Mouse (Mus musculus) bone marrow macrophage, adult 2 months (primary cell): Measurements from ENCODE around the gene Pdpk1. TPM values are rescaled to one million over a fixed set of nuclear protein-coding genes. Genes with fewer than 3 reads are reported as not detected.

ENCODE experiments used
- H3K27ac ChIP-seq: 2 replicates; pipeline ENCODE4 v1.5.1; 2012; ENCODE audit warnings: low read depth, low read length; ENCODE audit not compliant: insufficient read depth
- H3K4me1 ChIP-seq: 2 replicates; pipeline ENCODE4 v1.6.1; 2012; ENCODE audit warnings: low read length; ENCODE audit not compliant: control insufficient read depth, insufficient read depth
- H3K4me3 ChIP-seq: 2 replicates; pipeline ENCODE4 v1.5.1; 2012; ENCODE audit warnings: mild to moderate bottlenecking, low read length, moderate library complexity; ENCODE audit not compliant: insufficient read depth
- CTCF ChIP-seq: IDR thresholded peaks from 2 replicates; pipeline ENCODE4 v1.5.1; 2012; ENCODE audit warnings: low read depth, mild to moderate bottlenecking, low read length, moderate library complexity
- POLR2A ChIP-seq: IDR thresholded peaks from 2 replicates; pipeline ENCODE4 v1.6.1; 2012; ENCODE audit warnings: mild to moderate bottlenecking, low read depth, low read length, borderline replicate concordance
- polyA plus RNA-seq: library from polyadenylated mRNA; stranded (reverse); fragments of >200 nt; gene quantifications from 2 replicates; pipeline ENCODE4 v1.2.4, GENCODE M21; 2012; ENCODE audit not compliant: missing spikeins, insufficient read depth, insufficient read length

Gene Pdpk1
- polyA plus RNA-seq, result 32.9 and 39.6 TPM in 2 replicates

DNA sequence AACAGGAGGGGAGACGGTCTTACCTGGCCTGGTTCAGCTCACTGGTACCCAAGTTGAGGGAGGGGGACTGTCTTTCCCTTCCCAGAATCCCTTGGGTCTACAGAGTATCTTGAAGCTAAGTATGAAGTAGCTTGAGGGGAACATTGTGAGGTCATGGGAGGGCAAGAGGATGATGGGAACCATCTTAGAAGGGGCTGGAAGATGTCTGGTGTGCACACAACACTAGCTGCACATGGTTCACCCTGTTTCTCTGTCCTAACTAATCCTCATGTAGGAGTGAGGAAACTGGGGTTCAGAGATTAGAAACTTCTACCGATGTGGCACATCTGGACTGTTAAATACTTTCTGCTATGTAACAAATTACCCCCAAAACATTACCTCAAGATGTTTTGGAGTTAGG lies at the start of gene Pdpk1:
TSS of gene Pdpk1 (minus strand) at position 101 of the 400 bp plus-strand sequence.
- Histone ChIP-seq H3K4me1 (peaks cover 7% of the 10 kb centered on the region; the same call in 1 of the 2 replicates), H3K27ac (no peak within 1 kb of the TSS), H3K4me3 (peak within 1 kb of the TSS; percentile 50; the same call in 1 of the 2 replicates)
- TF ChIP-seq POLR2A, result no peak
- TF ChIP-seq CTCF, result no peak

DNA sequence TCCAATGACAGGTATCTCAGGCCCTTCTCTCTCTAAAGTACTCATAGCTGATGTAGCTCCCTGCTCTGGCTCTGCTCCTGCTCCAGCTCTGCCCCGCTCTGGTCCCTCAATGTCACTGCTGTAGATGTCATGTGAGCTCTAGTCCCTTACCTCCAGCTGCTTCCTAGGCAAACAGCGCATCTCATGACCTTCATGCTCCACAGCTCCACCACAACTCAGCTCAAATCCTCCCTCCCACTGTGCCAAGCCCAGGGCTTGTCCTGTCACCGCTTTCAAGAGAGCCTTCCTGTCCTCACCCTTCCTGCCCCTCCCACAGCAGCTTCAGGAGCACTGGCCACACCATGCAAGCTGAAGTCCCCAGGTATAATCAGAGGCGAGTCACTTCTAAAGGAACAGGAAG lies 49.0 kb upstream of the Pdpk1 start:
- TF ChIP-seq CTCF, result no peak
- no peak for TF ChIP-seq POLR2A
- peaks cover 23% of the 10 kb centered on the region for H3K4me1 ChIP-seq
- H3K4me3 ChIP-seq, result no peak overlapping the region
- no peak overlapping the region for H3K27ac ChIP-seq

- Histone ChIP-seq H3K27ac (no peak overlapping the region), H3K4me1 (peaks cover 21% of the 10 kb centered on the region), H3K4me3 (no peak overlapping the region)
- TF ChIP-seq POLR2A (no peak), CTCF (no peak)
These were observed 48.5 kb upstream of the Pdpk1 start for GRCm38 (mm10) chr17:24199252-24199651.

DNA sequence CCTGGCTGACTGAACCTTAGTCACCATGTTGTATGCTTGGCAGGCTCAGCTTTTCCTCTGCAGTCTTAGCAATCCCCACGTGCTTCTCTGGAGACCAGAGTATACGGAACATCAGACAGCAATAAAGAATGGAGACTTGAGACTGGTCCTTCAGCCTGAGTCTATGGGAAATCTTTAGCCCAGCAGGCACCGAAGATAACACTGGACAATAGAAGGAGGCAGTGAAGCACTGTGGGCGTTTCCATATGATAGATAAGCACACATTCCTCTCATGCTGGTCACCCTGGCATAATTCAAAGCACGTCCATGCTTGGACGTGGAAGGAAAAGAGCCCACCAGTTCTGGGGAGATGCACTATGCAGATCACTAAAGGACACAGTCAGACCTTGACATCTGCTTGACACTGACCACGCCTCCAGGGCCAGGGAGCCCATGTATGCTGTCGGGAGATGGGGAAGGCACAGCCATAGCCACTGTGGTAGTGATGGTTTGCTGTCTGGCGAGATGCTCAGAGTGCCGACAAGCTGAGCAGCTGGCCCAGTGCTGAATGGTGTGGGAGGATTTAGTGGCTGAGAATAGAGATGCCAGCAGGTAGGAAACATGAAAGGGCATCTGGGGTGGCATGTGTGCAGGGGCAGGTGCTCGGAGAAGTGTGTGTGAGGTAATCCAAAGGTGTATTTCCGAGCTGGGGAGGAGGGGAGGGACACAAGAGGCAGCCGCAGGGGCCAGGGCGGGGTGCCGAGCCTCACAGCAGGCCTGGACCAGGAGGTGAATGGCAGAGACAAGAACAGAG lies 46.5 kb upstream of the Pdpk1 start:
- no peak overlapping the region for H3K27ac ChIP-seq
- peaks cover 33% of the 10 kb centered on the region for H3K4me1 ChIP-seq
- no peak for TF ChIP-seq POLR2A
- TF ChIP-seq CTCF, result no peak
- H3K4me3 ChIP-seq, result no peak overlapping the region

DNA sequence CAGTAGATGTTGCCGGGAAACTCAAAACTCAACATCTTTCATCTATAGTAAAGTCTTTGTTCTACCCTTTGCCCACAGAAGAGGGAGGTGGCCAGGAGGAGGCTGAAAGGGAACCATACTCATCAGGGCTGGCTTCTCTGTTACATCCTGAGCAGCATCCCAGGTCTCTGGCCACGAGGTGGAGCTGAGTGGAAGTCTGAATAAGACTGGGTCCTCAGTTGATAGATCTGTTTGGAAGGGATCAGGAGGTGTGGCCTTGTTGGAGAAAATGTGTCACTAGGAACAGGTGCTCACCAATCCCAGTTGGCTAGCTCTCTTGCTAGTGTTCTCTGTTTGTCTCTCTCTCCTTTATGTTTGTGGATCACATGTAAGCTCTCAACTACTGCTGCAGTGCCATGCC lies 44.6 kb upstream of the Pdpk1 start:
- Histone ChIP-seq H3K4me1 (peaks cover 49% of the 10 kb centered on the region), H3K4me3 (no peak overlapping the region), H3K27ac (no peak overlapping the region)
- TF ChIP-seq POLR2A (no peak), CTCF (no peak)

DNA sequence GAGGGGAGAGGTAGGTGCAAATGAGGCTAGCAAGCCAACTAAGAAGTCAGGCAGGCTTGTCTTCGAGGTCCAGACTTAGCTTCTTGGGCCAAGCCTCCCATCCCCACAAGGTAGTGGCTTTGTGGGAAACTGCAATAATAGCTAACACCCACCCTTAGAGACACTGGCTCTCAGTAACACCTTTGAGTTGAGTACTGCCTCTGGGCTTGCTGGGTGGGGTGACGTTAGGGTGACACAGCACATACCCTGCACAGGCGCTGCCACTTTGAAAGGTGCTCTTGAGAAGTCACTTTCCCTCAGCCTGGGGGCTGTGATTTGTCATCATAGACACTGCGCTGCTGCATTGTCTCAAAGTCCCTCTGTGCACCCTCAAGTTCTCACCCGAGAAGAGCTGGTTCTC lies 43.0 kb upstream of the Pdpk1 start:
- H3K4me1 ChIP-seq, result peaks cover 38% of the 10 kb centered on the region

GRCm38 (mm10) chr17:24193268-24193667 lies 42.5 kb upstream of the Pdpk1 start:
- no peak overlapping the region for H3K4me3 ChIP-seq
- H3K27ac ChIP-seq, result peak overlapping the region; percentile 46

More for the DNA sequence above, 43.0 kb upstream of the Pdpk1 start:
- TF ChIP-seq POLR2A (no peak), CTCF (no peak)
- Histone ChIP-seq H3K27ac (no peak overlapping the region), H3K4me3 (no peak overlapping the region)

GRCm38 (mm10) chr17:24192848-24193247 lies 42.1 kb upstream of the Pdpk1 start:
- Histone ChIP-seq H3K4me1 (peaks cover 38% of the 10 kb centered on the region), H3K27ac (peak overlapping the region; percentile 47), H3K4me3 (no peak overlapping the region)
- TF ChIP-seq CTCF, result no peak
- TF ChIP-seq POLR2A, result no peak

More at GRCm38 (mm10) chr17:24193268-24193667, 42.5 kb upstream of the Pdpk1 start:
- peaks cover 38% of the 10 kb centered on the region for H3K4me1 ChIP-seq
- TF ChIP-seq CTCF (no peak), POLR2A (no peak)

DNA sequence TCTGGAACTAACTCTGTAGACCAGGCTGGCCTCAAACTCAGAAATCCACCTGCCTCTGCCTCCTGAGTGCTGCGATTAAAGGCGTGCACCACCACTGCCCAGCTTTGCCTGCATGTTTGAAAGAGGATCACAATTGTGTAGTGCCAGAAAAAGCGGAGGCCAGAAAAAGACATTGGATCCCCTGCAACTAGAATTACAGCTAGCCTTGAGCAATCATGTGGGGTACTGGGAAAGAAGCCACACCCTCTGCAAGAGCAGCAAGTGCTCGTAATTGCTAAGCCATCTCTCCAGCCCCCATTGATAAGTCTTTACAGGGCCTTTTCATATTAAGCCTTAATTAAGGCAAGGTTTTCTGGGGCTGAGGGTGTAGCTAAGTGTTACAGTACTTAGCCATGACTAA lies 40.8 kb upstream of the Pdpk1 start:
- Histone ChIP-seq H3K4me3 (no peak overlapping the region), H3K4me1 (peaks cover 38% of the 10 kb centered on the region), H3K27ac (no peak overlapping the region)
- TF ChIP-seq POLR2A, result no peak

- TF ChIP-seq CTCF, result no peak
- no peak for TF ChIP-seq POLR2A
- Histone ChIP-seq H3K4me3 (no peak overlapping the region), H3K4me1 (peaks cover 38% of the 10 kb centered on the region), H3K27ac (no peak overlapping the region)
These were observed 40.2 kb upstream of the Pdpk1 start for GRCm38 (mm10) chr17:24190934-24191333.
